Mouse (Mus musculus): ENCODE results near the gene Taf4.

Taf4 gene

DNA sequence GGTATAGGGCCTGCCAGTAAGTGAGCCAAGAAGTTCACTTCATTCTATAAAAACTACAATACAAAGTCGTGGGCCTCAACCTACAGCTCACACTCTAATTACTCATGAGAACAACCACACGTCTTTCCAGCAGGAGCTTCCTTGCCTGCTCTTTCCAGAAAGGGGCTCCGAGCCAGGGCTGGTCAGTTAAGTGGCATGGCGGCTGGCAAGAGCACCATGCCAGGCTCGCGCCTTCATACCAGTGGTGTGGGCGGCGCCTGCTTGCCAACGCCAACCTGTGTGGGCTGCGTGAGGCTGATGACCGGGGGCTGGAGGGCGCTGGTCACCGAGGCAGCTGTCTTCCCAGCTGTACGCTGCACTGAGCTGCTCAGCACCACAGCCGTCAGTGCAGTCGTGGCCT lies 44.7 kb downstream of the Taf4 start:
- DNase-seq = no peak

DNA sequence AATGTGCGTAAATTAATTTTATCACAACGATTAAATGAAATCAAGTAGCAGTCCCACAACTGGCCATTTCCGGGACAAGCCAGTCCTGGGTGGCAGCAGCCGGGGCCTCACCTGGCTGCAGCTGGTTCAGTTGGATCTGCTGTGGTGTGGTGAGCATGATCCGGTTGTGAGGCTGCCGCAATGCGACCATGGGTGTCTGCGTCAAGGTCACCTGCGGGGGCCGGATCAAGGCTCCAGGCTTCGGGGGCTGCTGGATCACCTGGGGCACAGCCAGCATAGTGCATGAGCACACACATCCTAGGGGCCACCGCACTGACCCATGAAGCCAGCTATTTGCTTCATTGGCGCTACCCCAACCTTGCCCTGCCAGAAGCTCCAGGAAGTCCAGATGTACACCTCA lies 47.3 kb downstream of the Taf4 start:
- no peak for DNase-seq

DNA sequence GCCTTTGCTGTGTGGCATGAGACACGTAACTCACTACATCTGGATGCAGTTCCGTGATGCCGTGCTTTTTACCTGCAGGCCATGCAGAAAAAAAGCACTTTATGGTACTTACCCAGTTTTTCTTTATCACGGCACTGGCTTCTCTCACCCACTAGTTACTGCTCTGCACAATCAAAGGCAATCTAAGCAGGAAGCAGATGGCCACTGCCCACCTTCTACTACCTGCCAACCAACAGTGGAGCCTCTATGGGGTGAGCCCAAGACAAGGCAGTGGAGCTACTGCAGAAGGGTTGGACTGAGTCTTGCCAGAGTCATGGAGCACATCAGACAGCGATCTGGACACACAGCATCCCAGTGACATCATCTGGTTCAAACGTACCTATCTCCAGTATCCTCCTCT lies 52.4 kb downstream of the Taf4 start:
- no peak for DNase-seq

DNA sequence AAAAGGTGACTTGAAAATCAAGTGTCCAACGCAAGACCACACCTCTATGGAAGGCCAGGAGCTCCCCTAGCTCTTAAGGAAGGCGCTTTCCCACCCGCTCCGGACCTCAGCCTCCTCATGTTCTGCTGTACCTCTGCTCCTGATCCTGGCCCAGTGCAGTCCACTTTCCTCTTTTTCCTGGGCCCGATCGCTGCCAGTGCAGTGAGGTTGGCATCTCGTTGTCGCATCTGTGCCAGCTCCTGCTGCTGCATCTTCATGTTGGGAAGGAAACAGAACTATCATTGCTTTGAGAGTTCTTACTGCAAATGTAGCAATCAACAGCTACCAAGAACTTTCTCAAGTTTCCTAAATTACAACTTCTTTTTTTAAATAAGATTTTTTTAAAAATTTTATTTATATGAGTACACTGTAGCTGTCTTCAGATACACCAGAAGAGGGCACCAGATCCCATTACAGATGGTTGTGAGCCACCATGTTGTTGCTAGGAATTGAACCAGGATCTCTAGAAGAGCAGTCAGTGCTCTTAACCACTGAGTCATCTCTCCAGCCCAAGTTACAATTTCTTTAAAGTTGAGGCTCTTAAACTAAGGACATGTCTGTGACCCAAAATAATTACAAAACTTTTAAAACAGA lies 55.3 kb downstream of the Taf4 start:
- no peak for DNase-seq

DNA sequence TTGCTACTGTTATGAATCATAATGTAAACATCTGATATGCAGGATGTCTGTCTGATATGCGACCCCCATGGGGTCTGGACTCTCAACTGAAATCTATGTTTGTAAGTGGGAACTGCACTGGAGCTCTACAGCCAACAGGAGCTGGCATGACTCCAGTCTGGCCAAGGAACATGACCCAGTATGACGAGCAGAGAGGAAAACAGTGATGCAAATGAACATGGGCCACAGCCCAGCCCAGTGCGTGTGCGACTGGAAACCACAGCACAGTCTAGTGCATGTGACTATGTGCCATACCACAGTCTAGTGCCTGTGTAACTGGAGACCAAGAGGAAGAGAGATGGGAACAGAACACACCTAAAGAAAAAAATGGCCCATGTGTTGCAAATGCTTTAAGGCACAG lies 56.4 kb downstream of the Taf4 start:
- DNase-seq = no peak

DNA sequence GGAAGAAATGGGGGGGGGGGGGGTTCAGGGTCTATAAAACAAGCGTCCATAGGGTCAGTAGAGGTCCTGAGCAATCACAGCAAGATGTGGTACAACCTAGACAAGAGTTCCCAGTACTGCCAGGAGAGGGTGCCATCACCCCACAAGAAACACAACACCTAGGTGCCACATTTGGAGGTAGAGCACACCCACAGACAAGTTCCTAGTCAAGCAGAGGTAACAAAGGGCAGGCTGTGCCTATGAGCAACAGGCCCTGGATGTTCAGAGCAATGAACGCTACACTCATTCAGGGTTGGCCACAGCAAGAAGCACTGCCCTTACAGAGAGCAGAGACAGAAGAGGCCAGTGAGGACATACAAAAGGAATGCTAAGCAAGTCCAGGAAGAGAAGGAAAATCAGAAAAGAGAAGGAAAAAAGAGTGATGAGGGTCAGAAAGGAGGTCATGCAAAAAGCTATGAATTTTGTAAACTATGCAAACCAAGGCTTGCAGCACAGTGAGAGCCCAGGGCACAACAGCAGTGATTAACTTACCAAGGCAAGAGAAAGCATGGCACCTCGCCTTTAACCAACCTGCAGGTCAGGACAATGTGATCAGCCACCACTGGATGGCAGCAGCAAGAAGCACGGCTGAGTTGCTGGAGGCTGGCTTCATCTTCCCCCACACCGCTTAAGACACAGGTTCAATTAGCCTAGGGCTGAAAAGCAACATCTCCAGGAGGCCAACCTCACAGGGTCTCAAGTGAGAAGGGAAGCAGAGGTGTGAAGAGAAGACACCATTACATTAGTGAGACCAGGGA lies 59.4 kb downstream of the Taf4 start:
- peak; percentile 83 for DNase-seq

DNA sequence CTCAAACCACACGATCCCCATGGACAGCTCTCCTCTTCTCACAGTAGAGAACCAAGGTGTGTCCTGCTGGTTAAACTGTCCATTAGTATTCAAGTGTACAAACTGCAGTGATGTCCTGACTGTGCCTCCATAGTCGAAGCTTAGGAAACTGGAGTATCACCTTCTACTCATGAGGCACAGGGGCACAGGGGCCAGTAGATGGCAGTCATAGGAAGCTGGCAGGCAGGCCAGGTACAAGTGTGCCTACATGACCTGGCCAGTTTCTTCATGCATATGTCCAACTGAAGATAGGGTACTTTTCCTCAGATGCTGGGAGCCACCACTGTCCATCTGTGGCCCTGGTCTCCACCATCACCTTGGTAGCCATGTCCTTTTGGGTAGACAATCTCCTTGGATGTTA lies 62.2 kb downstream of the Taf4 start:
- no peak for DNase-seq

DNA sequence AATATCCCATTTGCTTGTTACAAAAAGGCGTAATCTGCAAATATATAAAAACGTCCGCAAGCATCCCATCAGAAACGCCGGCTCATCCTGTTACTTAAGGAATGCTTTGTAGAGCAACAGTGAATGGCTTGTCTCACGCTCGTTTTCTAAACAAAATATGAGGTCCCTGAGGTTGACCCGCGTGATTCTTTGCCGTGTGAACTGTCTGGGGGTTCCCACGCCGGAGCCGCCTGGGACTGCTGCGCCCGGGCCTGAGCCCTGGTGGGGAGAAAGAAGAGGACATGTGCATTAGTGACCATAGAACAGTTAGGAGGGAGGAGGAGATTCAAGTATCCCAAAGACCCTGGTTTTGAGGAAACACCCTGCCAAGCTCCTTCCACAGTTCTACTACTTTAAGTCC lies 63.1 kb downstream of the Taf4 start:
- DNase-seq = no peak

DNA sequence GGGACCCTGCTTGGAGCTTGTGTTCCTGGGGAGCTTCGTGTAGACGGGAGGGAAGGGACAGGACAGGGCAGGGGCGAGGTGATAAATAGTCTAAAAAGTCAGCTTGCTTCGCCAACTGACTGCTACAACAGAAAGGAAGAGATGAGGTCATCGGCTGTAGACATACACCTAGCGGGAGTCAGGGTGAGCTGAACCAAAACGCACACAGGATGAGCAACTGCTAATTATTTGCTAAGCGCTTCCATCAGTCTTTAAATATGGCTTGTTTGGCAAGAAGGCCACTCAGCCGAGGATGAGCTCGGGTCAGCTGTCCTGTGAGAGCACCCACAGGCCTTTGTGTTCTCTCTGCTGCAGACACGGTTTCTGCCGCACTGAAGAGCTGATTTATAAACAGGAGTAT lies 63.5 kb downstream of the Taf4 start:
- no peak for DNase-seq

DNA sequence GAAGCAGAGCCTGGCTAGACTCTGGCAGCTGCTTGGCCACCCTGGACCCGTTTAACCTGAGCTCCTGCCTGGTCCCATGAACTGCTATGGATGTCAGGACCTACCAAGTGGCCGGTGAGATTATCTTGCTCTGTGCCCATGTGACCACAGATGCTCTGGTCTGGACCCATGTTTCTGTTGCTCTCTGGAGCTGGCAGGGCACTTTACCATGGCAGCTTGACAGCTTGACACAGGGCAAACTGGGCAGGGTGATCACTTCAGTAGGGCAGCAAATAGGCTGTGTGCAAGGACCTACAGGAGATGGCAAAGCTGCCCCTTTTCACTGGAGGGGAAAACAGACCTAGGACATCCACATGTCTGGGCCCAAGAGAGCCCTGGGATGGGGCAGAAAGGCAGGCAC lies 79.5 kb downstream of the Taf4 start:
- DNase-seq = no peak

DNA sequence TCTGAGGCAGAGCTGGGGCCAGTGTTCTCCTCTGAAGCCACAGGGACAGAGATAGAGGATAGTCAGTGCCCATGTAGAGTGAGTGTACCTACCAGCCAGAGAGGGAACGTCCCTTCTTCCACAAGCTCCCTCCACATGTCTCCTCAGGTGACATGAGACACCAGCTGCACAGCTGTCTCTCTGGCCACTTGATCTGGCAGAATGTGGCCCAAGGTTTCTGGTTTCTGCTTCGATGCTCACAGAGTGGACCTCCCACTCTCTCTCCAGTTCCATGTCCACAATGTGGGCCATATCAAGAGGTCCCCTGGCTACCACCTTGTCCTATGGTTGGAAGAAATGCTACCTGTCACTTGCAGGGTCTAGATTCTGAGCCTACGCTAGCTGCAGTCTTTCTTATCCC lies 85.4 kb downstream of the Taf4 start:
- DNase-seq = no peak

DNA sequence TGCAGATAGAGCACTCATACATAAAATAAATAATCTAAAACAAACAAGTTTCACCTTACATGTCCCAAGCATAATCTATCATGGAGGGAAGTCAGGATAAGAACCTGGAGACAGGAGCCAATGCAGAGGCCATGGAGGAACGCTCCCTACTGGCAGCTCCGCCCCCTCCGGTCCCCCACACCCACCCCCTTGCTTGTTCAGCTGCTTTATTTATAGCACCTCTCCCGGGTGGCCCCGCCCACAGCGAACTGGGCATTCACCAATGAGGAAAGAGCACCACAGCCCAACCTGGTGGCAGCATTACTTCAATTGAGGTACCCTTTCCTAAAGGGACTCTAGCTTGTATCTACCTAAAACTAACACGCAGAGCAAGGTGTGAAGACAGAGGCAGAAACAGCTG lies 91.9 kb downstream of the Taf4 start:
- peak; percentile 16 for DNase-seq

DNA sequence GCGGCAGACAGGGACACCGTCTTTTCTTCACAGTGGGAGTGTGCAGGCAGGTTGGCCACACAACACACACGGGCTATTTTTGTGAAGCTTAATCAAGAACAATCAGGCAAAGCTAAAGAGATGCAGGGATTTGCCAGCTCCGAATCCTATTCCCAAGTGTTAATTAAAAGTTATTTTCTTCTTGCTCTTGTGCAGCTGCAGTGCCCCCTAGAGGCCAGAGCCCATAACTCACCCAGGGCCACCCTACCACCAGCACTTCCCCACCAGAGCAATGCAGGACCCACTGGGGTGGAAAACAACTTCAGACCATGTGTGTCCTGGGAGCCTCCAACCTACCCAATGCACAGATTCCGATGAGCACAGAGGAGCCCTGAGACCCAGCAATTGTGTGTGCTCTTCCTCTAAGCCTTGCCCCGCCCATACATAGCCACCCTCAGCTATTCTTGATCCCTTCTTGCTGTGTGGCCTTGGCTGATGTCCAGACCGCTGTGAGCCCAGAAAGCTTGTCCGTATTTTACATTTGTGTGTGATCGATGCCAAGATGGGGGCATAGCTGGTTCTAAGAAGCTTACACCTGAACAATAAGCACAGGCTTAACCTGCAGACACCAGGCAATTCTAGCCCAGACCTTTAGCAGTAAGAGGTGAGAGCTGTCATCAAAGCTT lies 98.8 kb downstream of the Taf4 start:
- DNase-seq = peak; percentile 58

DNA sequence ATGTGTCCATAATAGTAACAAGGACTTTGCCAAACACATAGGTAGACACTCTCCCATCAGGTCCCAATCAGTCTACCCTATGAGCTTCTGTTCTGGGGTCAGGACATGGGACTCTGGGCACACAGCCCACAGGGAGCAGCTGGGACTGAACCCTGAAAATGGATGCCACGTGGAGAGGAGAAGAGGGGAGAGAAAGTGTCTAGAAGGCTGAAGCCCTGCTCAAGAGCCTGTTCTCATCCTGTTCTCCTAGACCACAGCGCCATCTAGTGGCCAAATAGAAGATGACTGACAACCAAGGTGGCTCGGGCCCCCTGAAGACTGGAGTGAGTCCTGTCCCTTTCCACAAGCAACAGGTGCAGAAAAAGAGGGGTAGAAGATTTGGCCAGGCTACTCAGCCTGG lies 101.3 kb downstream of the Taf4 start:
- DNase-seq = peak; percentile 63

DNA sequence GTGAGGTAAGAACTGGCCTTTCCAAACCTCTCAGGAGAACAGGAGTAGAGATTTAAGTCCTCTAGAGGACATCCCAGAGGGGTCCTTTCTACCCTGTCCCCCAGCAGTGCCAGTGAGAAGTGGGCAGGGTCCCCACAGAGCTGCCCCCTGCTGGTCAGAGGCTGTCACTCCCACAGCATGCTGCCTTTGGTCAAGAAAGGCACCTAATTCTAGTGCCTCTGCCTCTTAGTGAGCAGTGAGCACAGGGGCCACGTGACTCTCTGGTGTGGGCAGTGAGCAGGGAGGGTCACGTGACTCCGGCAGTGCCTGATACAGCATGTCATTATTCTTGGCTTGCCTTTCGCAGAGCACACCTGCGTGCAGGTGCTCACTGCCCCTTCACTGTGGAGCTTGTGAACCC lies 103.1 kb downstream of the Taf4 start:
- DNase-seq = peak; percentile 36

DNA sequence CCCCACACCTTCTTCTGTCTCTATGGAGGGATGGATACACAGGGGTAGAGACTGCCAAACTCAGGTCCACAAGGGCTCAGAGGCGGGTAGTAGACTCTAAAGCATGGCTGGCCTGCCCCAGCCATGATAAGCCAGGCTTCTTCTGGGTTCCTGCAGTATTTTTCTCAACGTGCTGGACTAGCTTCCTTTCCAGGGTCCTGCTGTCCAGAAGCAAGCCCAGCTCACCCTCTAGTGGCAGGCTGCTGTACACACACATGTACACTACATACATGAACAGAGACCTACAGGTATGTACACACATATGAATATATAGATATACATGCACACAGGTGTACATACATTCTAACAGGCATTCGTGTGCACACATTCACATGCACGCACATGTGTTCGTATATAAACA lies 103.7 kb downstream of the Taf4 start:
- peak; percentile 9 for DNase-seq

DNA sequence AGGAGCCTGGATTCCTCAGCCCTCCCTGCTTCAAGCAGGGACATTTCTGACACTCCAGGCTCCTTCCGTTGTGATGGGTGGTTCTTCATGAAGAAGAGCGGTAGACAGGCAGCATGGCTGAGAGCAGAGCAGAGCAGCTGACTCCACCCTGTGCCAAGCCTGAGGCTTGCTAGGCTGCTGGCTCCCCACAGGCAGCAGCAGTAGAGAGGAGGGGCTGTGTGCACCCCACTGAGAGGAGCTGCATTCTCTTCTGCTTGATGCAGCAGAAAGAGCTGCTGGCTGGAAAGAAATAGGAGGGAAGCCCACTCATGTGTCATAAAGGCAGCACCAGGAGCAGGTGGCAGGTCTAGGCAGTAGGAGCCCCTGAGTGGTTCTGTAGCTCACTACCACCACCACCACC lies 106.6 kb downstream of the Taf4 start:
- DNase-seq = no peak

DNA sequence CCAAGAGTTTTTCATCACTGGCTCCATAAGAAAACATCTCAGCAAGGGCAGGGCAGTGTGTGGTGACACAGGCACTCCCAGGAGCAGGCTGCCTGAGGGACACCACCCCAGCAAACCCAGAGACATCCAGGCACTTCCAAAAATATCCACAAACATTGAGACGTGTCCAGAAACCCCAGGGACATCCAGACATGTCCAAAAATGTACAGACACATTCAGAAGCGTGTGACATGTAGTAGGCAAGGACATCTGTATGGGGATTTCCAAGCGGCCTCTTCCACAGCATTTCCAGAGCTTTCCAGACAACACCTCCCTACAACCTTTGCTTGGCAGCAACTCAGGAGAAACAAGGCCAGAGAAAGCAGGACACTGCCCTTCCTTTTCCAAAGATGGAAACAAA lies 108.8 kb downstream of the Taf4 start:
- no peak for DNase-seq

DNA sequence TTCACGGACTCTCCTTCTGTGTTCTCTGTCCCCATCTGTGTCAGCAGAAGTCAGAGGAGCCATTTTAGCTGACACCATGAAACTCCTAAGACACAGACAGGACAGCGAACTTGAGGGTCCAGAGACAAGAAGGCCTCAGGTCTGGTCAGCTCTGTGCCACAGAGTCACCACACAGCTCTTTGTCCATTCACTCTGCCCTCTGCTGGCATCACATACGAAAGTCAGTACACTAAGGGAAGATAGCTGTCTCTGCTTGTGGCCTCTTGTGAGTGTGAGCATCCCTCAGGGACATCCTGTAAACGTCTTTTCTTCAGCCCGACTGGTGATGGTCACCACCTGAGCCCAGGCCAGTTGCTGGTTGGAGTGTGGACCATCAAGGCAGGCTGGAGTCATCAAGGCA lies 111.3 kb downstream of the Taf4 start:
- no peak for DNase-seq

DNA sequence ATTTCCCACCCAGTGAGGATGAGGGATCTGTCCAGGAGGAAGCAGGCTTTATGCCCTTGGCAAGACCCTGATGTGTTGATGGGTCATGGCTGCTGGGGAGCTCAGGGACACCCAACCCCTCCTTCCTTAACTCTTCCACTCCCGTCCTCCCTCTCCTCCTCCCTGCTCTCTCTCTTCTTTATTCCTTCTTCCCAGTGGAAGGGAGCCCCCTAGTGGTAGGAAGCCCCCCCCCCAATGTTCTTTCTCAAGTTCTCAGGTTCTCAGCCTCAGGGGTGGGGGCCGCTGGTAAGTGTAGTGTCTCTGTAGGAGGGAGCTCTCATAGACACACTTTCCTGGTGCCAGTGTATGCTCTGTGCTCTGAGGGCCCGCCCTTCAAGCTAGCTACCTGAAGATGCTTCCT lies 113.2 kb downstream of the Taf4 start:
- DNase-seq = no peak

DNA sequence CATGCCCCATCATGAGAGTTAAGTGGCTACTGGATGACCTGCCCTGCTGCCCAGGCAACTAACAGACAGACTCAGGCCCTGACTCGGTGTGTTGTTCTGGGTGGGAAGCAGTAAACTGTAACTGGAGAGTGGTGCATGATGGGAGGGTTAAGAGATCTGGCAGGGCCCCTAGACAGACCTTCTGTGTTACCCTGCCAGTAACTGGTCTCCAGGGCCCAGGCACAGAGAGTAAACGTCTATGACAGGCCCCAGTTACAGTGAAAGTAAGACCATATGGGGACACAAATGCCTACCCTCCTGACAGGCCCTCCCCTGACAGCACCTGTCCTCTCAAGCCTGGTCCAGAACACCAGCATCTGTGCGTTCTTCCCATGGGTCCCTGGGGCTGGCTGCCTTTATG lies 113.8 kb downstream of the Taf4 start:
- no peak for DNase-seq

Measured in thymus, postnatal 14 days (tissue).